Mouse (Mus musculus) spleen, postnatal 10 days (tissue): ENCODE data around the gene Tmem132d.
"Not testable (repeated sequence)": the region's sequence is repeated elsewhere in the genome, so short reads cannot be mapped to it uniquely, and the experiment has no call there.

Experiments used
- DNase-seq, 2 experiments: peaks; one replicate each; pipeline ENCODE4 v3.0.0; 2021 to 2022; ENCODE audit warnings: low spot score in 2 of 2

The Tmem132d gene

DNA sequence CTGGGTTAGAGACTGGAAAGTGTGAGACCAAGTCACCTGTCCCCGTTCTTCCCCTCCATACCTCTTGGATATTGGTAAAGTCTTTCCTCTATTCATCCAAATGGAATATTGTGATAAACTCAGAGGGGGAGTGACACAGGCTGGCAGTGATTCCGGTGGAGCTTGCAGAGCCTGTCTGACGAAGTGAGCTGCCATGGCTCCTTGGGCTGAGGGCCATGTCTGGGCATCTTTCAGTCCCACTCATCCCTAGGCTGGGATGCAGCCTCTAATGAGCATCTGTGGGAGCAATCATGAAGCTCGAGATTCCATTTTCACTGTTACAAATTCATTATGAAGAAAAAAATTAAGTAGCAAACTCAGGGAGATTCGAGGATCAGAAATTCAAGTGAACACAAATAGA, 332.5 kb downstream of the Tmem132d start:
- DNase-seq, result no peak

DNA sequence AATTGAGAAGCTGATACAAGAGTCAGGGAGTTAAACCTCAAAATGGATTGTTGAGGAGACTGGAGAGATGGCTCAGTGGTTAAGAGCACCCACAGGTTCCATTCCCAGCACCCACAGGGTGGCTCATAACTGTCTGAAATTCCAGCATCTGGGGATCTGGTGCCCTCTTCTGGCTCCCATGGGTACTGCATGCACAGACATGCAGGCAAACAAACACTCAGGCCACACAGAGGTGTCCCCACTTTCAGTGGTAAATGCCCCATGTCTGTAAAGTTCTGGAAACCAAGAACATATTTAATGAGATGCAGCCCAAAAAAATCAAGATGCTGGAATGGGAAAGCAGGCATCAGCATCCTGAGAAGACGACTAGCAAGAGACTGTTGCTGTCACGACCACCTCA, 333.4 kb downstream of the Tmem132d start:
- DNase-seq, result no peak

DNA sequence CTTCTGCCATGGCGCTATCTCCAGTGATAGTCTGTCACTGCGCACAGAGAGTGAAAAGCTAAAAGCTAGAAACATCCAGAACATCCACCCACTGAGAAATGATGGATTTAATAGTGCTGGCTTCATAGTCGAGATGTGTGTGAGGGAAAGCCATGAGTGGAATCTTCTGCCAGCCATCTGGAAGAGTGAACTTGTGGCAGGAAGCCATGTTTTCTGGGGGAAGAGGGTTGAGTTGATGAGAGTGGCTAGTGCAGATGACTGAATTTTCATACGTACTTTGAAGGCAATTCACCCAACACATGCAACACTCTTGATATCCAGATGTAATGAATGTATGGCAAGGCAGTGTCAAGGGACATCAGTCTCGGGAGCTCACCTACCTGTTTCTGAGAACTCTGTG, 342.3 kb downstream of the Tmem132d start:
- DNase-seq, result no peak

GRCm38 (mm10) chr5:128075456-128075855, 357.4 kb downstream of the Tmem132d start:
- no peak for DNase-seq

- DNase-seq, result no peak
These were observed 360.3 kb downstream of the Tmem132d start for GRCm38 (mm10) chr5:128072616-128073015.

DNA sequence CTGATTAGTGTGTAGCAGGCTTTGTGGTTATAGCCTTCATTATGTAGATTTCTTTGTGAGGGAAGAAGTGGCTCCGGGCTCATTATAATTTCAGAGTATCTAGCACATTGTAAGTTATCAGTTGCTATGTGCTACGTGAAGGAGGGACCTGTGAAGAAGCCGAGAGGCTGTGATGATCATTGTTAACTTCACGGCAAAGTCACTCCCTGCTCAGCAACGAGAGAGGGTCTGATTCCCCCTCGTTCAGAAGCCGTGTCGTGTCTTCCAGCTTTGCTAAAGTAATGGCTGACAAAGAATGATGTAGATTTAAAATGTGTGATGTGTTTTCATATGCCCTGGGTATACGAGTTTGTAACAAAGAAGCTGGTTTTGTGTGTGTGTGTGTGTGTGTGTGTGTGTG, 391.1 kb downstream of the Tmem132d start:
- DNase-seq, result no peak

DNA sequence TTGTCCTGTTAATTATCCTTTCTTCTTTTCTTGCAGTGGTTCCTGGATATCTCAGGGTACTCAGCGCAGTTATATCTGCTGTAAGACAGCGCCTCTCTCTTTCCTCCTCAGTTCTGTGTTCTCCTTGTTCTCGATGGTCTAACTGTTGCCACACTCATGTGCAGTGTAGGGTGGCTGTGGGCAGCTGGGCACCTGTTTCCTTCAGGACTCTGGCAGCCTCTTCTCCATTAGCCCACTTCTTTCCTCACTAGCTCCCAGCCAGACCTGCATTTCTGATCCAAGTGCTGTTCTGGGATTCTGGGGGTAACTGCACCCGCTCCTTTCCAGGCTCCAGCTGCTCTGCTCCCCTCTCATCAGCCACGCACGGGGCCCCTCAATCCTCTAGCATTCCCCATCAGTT, 392.8 kb downstream of the Tmem132d start:
- no peak for DNase-seq

DNA sequence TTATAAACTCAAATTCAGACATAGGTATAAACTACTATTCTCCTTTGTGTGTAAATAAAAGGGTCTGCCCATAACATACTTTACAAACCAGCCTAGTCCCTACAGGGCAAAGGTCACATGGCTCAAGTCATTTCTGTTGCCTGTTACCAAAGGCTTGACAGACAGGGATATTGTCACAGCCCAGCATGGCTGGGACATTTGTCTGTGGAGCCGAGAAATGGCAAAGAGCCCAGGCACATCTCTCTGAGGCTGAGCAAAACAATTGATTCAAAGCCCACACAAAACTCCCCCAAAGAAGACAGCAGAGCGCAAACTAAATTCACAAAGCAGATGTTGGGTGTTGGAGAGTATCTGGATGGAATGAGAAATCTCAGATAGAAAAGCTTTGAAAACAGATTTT, 405.8 kb downstream of the Tmem132d start:
- no peak for DNase-seq

- no peak for DNase-seq
These were observed 428.2 kb downstream of the Tmem132d start for GRCm38 (mm10) chr5:128004666-128005065.

- no peak for DNase-seq
These were observed 436.2 kb downstream of the Tmem132d start for GRCm38 (mm10) chr5:127996526-127997245.

DNA sequence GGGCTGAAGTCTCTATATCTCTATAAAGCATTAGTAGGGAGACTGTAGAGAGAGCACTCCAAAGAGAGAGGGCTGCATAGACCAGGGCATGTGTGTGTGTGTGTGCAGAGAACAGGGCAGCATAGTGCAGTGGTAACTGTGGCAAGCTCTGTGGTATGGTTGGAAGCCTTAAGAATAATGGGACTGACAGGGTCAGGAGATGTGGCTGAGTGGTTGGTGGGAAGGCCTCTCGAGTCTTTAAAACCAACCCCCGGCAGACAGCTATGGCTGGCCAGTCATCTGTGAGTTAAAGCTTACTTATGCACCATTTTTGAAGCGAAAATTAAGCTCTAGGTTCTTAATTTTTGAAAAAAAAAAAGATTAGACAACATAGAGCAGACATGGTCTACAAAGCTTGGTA, 439.4 kb downstream of the Tmem132d start:
- DNase-seq, result no peak

GRCm38 (mm10) chr5:127990826-127991225, 442.1 kb downstream of the Tmem132d start:
- no peak for DNase-seq

GRCm38 (mm10) chr5:127980003-127980358, 452.9 kb downstream of the Tmem132d start:
- not testable (repeated sequence) for DNase-seq

- no peak for DNase-seq
These were observed 453.4 kb downstream of the Tmem132d start for GRCm38 (mm10) chr5:127979329-127980002.

GRCm38 (mm10) chr5:127976661-127977060, 456.2 kb downstream of the Tmem132d start:
- no peak for DNase-seq

GRCm38 (mm10) chr5:127965700-127966099, 467.2 kb downstream of the Tmem132d start:
- no peak for DNase-seq

- DNase-seq, result no peak
These were observed 470.2 kb downstream of the Tmem132d start for GRCm38 (mm10) chr5:127962656-127963055.

GRCm38 (mm10) chr5:127956511-127957097, 476.3 kb downstream of the Tmem132d start:
- DNase-seq, result no peak

DNA sequence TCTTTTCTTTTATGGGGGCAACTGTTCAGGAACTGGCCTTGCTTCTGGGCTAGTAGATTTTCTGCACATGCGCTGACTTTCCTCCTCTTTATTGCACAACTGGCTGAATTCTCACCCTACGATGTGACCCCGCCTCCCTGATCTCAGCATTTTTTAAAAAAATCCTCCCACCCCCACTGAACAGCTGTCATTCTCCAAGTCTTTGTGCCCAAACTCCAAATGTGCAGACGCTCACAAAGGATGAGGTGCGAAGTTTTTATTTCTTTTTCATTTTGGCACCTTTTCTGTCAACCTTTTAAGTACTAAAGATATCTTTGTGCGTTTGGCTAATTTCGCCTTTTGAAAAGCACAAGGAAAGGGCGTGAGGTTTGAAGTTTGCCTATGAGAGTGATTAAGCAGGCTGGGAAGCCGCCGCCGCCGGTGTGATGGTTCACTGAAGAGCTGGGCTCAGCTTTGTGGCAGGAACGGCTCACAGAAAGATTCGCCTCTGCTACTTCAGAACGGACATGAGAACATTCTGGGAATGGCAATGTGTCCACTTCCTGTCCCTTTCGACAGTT, 478.6 kb downstream of the Tmem132d start:
- no peak for DNase-seq

GRCm38 (mm10) chr5:127952800-127953199, 480.1 kb downstream of the Tmem132d start:
- DNase-seq, result no peak

- no peak for DNase-seq
These were observed 482.3 kb downstream of the Tmem132d start for GRCm38 (mm10) chr5:127950574-127950973.

DNA sequence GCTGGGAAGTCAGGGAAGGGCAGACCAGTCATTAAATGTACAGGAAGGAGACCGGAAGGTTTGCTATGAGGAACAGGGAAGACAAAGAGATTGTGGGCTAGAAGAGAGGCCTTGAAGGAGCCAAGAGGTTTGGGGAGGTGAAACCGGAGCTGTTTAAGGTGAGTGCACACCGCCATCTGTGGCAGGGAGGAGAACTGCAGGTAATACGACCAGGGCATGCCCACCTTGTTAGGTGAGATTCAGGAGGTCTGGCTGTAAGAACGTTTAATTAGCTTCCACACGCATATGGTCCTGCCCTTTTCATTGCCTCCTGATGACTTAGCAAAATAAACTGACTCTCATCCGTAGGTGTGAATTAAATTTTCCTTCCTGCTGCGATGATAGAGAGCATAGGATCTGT, 485.6 kb downstream of the Tmem132d start:
- no peak for DNase-seq

DNA sequence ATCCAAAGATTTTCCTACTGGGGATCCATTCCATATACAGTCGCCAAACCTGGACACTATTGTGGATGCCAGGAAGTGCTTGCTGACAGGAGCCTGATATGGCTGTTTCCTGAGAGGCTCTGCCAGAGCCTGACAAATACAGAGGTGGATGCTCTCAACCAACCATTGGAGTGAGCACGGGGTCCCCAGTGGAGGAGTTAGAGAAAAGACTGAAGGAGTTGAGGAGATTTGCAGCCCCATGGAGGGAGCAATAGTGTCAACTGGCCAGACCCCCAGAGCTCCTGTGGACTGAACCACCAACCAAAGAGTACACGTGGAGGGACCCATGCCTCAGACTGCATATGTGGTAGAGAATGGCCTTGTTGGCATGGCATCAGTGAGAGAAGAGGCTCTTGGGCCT, 490.7 kb downstream of the Tmem132d start:
- not testable (repeated sequence) for DNase-seq
